Mouse (Mus musculus): ENCODE measurements around the gene Opn3.

The Opn3 gene

DNA sequence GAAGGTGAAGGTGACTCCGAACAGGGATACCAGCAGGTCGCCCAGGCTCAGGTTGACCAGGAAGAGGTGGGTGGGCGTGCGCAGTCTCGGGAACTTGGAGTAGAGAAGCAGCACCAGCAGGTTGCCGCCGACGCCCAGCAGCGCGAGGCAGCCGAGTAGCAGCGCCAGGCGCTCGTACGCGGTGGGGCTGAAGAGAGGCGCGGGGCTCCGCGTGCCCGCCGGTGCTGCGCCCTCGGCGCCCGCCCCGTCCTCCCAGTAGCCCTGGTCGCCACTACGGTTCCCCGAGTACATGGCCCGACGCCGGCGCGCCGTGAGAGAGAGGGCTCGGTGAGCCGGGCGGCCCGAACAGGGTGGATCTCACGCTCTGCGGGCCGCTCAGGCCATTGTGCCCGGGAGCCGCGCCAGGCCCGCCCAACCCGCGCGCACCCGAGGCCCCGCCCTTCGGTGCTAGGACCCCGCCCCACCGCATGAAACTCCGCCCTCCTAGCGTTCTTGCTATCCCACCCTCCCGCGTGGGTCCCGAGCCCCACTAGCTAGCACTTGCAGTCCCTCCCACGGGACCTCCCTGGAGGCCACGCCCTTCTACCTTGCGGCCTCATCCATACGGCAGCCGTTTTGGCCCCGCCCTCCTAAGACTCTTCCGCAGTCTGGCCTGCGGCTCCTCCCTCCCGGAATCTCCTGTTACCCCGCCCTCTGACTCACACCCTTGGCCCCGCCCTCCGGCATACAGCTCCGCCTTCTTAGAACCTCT lies at the start of gene Opn3, which contains the start of gene Chml:
Gene Opn3, minus strand, starts transcription at position 531 of the 751 bp plus-strand sequence.
Gene Chml, minus strand, starts transcription at position 656 of the 751 bp plus-strand sequence.
- peak; percentile 96 for DNase-seq (ENCODE audit: low read depth, low spot score)

- DNase-seq (ENCODE audit: low read depth, low spot score), result no peak
Observed at GRCm38 (mm10) chr1:175725771-175726170, 33.2 kb upstream of the Opn3 start.

- no peak for DNase-seq (ENCODE audit: low read depth, low spot score)
Observed at GRCm38 (mm10) chr1:175716832-175717231, 24.3 kb upstream of the Opn3 start.

DNA sequence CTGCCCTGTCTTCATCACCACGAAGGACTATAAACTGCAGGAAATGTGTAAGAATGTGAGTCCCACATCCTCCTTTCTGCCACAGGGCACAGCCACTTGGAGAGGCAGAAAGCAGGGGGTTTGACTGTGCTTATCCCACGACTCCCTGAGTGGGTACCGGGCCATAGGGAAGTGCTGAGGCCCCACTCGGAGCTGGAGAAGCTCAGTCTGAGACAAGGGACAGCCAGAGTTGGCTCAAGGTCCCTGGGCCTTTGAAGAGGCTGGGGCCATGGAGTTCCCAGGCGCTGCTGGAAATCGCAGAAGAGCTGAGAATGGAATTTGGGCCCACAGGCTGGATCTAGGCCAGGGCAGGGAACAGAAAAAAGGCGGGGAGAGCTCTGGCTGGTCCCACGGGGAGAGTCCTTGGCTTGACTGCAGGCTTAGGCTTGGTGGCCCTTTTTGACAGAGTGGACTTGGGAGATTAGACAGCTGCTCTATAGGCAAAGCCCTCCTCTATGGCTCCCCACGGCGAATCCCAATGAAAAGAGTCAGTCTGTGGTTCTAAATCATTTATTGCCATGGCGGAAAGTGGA lies 19.8 kb upstream of the Opn3 start:
- DNase-seq (ENCODE audit: low read depth, low spot score), result no peak

DNA sequence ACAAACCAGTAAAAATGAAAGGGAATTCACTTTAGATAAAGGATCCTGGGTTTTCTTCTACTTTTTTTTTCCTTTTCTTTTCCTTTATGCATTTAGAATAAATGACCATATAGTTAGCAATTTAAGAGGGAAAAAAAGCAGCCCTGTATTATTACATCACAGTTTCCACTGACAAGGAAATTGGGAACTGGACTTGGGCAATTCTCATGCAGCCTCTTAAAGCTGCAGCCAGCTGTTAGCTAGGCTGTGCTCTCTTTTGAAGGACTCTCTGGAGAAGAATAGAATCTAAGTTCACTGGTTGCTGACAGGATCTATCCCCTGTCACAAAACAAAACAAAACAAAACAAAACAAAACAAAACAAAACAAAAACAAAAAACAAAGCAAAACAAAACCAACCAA lies 15.4 kb upstream of the Opn3 start:
- DNase-seq (ENCODE audit: low read depth, low spot score), result no peak

DNA sequence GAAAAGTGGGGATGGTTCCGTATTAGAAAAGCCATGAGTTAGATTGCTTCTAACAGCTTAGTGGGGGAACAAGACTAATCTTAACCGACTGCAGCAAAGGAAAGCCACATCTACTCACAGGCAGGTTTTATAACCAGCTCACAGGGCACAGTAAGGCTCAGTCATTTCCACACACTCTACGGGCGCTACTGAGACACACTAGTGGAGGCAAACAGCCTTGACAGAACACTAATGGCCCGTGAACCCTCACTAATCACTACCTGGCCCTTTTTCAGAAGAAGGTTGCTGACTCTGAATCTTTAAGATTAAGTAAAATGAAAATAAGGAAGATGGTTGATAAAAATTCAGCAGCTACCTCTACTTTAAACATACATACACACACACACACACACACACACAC lies 15.0 kb upstream of the Opn3 start:
- DNase-seq (ENCODE audit: low read depth, low spot score), result no peak

DNA sequence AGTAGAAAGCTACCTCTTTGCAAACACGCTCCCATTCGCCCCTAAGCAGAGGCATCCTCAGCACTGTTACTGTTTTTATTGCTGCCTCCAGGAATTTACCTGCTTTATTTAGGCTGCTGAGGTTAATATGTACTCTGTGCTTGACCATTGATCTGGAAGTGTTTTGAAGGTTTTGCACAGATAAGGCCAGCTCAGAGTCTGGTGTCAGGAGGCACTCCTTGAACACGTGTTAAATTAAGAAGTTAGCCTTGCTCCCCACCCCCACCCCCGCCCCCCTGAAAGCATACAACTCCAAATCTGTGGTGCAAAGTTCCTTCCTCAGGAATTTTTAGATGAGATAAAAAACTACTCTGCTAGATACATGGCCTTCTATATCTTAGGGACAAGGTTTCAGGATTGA lies 8.6 kb upstream of the Opn3 start:
- DNase-seq (ENCODE audit: low read depth, low spot score), result no peak

GRCm38 (mm10) chr1:175699796-175700195 lies 7.2 kb upstream of the Opn3 start:
- DNase-seq (ENCODE audit: low read depth, low spot score), result no peak

DNA sequence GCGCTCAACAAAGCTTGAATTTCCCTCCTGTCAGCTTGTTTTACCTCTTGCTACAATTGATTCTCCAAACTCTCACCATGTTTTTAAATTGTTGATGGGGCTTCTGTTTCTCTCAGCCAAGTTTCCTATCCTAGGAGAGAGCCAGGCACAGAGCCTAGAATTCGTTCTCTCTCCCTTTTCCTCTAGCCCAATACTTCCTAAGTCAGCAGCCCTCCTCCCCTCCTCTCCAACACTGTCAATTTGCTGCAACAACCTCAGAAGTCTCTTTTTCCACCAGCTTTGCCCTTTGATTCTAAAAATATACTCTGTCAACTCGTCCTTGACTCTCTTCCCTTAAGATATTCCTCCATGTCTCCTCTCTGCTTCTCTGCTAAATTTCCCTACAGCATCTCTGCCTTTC lies 6.8 kb upstream of the Opn3 start:
- no peak for DNase-seq (ENCODE audit: low read depth, low spot score)

- no peak for DNase-seq (ENCODE audit: low read depth, low spot score)
Observed at GRCm38 (mm10) chr1:175698293-175698692, 5.7 kb upstream of the Opn3 start, which contains the start of gene Wdr64. Gene Wdr64 (plus strand): TSS chr1:175698593.

GRCm38 (mm10) chr1:175693429-175693960 lies 919 bp upstream of the Opn3 start:
- DNase-seq (ENCODE audit: low read depth, low spot score), result peak; percentile 3

GRCm38 (mm10) chr1:175692997-175693361 lies 403 bp upstream of the Opn3 start:
- no peak for DNase-seq (ENCODE audit: low read depth, low spot score)

DNA sequence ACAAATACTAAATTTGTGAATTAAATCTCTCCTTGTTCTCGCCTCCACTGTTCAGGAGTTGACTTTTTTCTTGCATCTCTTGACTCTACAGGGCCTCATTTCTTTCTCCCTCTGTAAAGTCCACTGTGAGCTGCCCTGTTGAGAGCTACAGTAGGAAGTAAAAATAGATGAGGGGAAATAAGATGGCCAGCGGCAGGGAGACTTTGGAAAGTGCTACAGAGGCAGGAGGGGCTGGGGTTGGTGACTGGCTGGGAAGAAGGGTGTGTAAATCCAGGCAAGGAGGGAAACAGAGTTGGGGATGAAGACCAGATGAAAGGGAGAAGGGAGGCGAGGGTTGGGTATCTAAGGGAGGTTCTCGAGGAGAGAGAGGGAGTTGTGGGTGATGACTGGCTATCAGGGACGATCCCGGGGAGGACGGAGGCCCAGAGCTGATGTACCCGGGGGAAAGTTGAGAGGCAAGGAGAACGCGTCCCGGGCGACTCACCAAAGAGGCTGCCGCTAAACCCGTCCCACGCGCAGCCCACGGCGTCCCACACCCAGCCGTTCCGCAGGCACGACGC lies 810 bp downstream of the Opn3 start:
- peak; percentile 5 for DNase-seq (ENCODE audit: low read depth, low spot score)

GRCm38 (mm10) chr1:175680995-175681394 lies 11.6 kb downstream of the Opn3 start:
- no peak for DNase-seq (ENCODE audit: low read depth, low spot score)

- no peak for DNase-seq (ENCODE audit: low read depth, low spot score)
Observed at GRCm38 (mm10) chr1:175677459-175677858, 15.1 kb downstream of the Opn3 start.

DNA sequence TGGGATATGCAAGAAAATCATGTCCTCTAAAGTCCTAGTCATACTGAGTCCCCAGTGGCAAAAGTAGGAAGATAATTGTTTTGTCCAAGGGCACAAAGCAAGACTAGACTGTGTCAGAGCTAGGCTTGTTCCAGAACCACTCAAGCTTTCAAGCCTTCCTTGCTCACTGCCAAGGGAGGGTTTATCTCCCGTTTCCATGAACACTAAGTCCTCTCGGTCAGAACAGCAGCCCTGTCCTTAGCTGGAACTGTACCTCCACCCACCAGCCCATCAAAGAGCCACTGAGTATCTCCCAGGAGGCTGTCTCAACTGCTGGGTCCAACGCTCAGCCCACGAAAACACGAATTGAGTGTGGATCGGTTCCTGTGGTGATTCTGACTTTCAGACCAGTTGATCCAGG lies 17.5 kb downstream of the Opn3 start:
- DNase-seq (ENCODE audit: low read depth, low spot score), result no peak

DNA sequence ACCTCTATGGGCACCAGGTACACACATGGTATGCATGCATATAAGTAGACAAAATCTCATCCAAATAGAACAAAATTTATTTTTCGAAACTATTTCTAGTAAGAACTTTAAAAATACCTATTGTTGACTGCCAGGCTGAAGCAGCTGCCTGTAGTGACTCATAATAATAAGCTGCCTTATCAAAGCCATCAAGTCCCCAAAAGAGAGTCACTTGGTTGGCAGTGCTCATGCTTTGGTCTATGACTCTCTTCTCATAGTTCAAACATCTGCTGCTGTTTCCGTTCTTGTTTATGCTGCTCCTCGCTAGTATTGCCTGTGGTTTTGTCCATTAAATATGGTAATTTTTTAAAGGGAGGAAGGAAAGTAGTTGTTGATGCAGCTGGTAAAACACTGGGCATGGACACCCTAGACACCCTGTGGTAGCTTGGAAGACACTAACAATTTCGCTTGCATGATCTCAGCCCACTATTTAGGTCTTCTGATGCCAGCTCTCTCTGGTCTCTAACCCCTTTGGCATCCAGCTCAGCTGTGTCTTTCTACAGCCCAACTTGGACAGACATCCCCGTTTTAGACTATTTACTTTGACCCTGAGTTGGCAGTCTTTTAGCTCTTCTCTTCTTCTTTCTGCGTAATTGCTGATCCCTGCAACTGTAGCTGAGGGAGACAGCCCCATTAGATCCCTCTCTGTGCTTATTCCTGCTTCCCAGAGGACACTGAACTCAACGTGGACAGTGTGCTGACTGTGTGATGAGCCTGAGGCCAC lies 18.8 kb downstream of the Opn3 start:
- DNase-seq (ENCODE audit: low read depth, low spot score), result no peak

DNA sequence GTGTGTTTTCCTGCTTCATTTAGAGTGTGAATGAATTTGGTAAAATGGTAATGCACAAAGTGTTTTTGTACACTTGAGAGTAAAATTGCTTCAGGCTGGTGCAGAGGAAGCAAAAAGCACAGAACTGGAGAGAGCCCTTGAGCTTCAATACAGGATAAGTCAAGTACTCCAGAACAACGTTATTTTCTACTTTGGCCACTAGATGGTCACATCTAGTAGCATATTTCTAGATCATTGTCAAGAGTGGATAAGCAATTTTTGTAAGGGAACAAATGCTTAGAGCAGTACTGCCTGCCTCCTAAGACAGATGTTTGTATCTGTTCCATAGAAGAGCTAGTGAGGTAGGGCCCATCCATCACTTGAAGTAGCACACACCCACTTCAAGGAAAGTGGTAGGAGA lies 20.9 kb downstream of the Opn3 start:
- DNase-seq (ENCODE audit: low read depth, low spot score), result no peak

DNA sequence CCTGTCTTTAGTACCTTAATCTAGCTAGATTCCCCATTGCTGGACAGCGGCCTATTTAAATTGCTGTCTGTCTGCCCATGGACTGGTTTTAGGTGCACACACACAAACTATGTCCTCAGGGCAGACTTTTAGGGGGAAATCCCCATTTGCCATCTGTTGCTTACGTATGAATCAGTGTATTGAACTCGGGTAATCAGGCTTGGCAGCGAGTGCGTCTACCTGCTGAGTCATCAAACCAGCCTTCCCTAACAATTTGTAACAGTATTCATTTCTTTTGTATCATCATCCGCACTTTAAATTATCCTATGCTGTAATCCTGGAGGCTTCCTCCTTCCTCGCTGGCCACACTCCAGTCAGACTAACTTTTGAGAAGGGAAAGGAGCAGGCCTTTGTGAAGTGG lies 22.5 kb downstream of the Opn3 start:
- no peak for DNase-seq (ENCODE audit: low read depth, low spot score)

DNA sequence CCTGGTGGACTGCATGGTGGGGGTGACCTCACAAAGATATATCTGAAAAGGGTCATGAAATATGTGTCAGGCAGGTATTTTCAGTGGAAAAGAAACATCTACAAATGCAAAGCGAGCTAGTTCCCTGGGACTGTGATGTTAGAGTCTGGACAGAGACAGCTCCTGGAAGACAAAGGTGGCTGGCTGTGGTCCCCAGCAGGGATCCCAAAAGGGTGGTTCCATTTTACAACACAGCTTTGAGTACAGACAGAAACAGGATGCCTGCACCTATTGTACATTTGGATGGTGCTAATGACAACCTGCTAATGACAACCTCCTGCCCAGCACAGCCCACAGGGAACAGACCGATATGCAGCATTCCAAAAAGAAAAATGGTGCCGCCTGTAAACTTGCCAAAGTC lies 23.1 kb downstream of the Opn3 start:
- no peak for DNase-seq (ENCODE audit: low read depth, low spot score)

- no peak for DNase-seq (ENCODE audit: low read depth, low spot score)
Observed at GRCm38 (mm10) chr1:175668666-175669405, 23.7 kb downstream of the Opn3 start.
